Mouse (Mus musculus): ENCODE measurements around the gene Ppp1r9b. TPM values are rescaled to one million over a fixed set of nuclear protein-coding genes. Genes with fewer than 3 reads are reported as not detected.

Ppp1r9b gene
- polyA plus RNA-seq, 1 experiment from 2014 or later, result 10.6 TPM

DNA sequence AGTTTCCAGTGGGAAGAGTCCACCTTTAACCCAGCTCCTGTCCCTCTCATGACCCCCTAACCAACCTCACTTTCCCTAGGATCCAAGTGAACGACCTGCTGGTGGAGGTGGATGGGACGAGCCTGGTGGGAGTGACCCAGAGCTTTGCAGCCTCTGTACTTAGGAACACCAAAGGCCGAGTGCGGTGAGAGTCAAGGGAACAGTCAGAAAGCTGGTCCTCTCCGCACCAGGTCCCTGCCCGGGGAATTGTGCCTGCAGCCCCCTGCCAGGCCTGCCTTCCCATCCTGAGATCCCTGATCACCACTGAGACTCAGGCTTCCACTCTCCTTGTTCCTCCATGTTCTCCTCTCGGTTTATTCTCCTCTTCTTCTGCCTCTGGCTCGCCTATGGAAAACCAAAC is 9.3 kb downstream of the Ppp1r9b start:
- Histone ChIP-seq H3K27ac (peak overlapping the region; percentile 55), H3K4me2 (ENCODE audit: low read length) (no peak overlapping the region)
- WGBS, result 56% methylated on average over 8 of the region's 8 CpGs

DNA sequence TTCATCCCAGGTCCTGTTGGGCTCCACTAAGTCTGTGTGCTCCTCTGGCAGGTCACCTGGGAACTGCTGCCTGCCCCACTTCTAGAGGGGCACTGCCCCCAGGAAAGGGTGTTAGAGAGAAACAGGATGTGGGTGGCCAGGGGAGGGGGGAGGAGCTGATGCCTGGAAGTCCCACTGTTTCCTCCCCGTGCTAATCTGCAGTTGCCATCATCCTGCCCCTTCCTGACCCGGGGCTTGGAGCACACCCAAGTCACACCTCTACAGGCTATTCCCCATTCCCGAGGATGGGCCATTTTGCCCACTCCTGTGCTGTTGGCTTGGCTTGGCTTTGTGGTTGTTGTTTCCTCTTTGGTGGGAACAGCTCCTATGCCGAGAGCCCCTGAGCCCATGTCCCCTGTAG is 9.7 kb downstream of the Ppp1r9b start:
- no peak for TF ChIP-seq CTCF (IDR thresholded peaks at IDR 0.05; ENCODE audit: low read depth)
- no peak overlapping the region for H3K9ac ChIP-seq (ENCODE audit: low read depth, low read length)
- H3K9me3 ChIP-seq (replicated peaks; ENCODE audit: low read length), result no peaks in the 10 kb centered on the region
- H3K4me1 ChIP-seq (replicated peaks; ENCODE audit: insufficient read depth, low read length), result peaks cover 11% of the 10 kb centered on the region; the same call in 1 of the 2 replicates
- DNase-seq (ENCODE audit: low spot score) (no peak), ATAC-seq (replicated peaks; ENCODE audit: low FRiP score, low read depth) (peak; percentile 23; the same call in 1 of the 2 replicates)
- H3K36me3 ChIP-seq (ENCODE audit: insufficient read depth, low read length), result peaks cover 52% of the 10 kb centered on the region
- H3K27ac ChIP-seq, result peak overlapping the region; percentile 68
- no peaks in the 10 kb centered on the region for H3K27me3 ChIP-seq (ENCODE audit: insufficient read depth, low read length)
- no peak overlapping the region for H3K4me3 ChIP-seq (replicated peaks; ENCODE audit: low read depth, low read length)
- 32% methylated on average over 4 of the region's 4 CpGs for WGBS
- H3K4me2 ChIP-seq (ENCODE audit: low read length), result no peak overlapping the region

More for the DNA sequence above, 9.3 kb downstream of the Ppp1r9b start:
- H3K9ac ChIP-seq (ENCODE audit: low read depth, low read length), result no peak overlapping the region
- H3K27me3 ChIP-seq (ENCODE audit: insufficient read depth, low read length), result no peaks in the 10 kb centered on the region
- H3K36me3 ChIP-seq (ENCODE audit: insufficient read depth, low read length), result peaks cover 52% of the 10 kb centered on the region
- no peak for TF ChIP-seq CTCF (IDR thresholded peaks at IDR 0.05; ENCODE audit: low read depth)
- ATAC-seq (replicated peaks; ENCODE audit: low FRiP score, low read depth), result no peak
- peaks cover 13% of the 10 kb centered on the region for H3K4me1 ChIP-seq (replicated peaks; ENCODE audit: insufficient read depth, low read length)
- no peaks in the 10 kb centered on the region for H3K9me3 ChIP-seq (replicated peaks; ENCODE audit: low read length)
- no peak for DNase-seq (ENCODE audit: low spot score)
- no peak overlapping the region for H3K4me3 ChIP-seq (replicated peaks; ENCODE audit: low read depth, low read length)

DNA sequence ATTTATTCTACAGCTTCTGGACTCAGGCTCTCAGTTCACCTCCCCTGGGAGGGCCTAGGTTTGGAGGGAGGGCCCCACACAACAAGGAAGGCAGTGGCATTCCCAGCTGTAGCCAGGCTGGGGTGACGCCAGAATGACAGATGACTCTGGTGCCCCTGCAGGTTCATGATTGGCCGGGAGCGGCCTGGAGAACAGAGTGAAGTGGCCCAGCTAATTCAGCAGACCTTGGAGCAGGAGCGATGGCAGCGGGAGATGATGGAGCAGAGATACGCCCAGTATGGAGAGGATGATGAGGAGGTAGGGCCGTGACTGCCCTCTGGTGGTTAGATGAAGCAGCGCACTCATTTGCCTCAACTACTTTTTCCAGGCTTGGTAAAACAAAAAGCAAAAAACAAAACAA is 10.2 kb downstream of the Ppp1r9b start:
- no peak overlapping the region for H3K4me2 ChIP-seq (ENCODE audit: low read length)
- H3K4me1 ChIP-seq (replicated peaks; ENCODE audit: insufficient read depth, low read length), result peaks cover 6% of the 10 kb centered on the region; the same call in 1 of the 2 replicates
- no peak overlapping the region for H3K9ac ChIP-seq (ENCODE audit: low read depth, low read length)
- no peak overlapping the region for H3K4me3 ChIP-seq (replicated peaks; ENCODE audit: low read depth, low read length)
- WGBS, result under 1% methylated on average over 8 of the region's 8 CpGs
- peak; percentile 40; the same call in 1 of the 2 replicates for ATAC-seq (replicated peaks; ENCODE audit: low FRiP score, low read depth)
- H3K9me3 ChIP-seq (replicated peaks; ENCODE audit: low read length), result no peaks in the 10 kb centered on the region
- H3K36me3 ChIP-seq (ENCODE audit: insufficient read depth, low read length), result peaks cover 52% of the 10 kb centered on the region
- DNase-seq (ENCODE audit: low spot score), result peak; percentile 91
- TF ChIP-seq CTCF (IDR thresholded peaks at IDR 0.05; ENCODE audit: low read depth), result peak; percentile 93
- no peaks in the 10 kb centered on the region for H3K27me3 ChIP-seq (ENCODE audit: insufficient read depth, low read length)
- peak overlapping the region; percentile 68 for H3K27ac ChIP-seq

DNA sequence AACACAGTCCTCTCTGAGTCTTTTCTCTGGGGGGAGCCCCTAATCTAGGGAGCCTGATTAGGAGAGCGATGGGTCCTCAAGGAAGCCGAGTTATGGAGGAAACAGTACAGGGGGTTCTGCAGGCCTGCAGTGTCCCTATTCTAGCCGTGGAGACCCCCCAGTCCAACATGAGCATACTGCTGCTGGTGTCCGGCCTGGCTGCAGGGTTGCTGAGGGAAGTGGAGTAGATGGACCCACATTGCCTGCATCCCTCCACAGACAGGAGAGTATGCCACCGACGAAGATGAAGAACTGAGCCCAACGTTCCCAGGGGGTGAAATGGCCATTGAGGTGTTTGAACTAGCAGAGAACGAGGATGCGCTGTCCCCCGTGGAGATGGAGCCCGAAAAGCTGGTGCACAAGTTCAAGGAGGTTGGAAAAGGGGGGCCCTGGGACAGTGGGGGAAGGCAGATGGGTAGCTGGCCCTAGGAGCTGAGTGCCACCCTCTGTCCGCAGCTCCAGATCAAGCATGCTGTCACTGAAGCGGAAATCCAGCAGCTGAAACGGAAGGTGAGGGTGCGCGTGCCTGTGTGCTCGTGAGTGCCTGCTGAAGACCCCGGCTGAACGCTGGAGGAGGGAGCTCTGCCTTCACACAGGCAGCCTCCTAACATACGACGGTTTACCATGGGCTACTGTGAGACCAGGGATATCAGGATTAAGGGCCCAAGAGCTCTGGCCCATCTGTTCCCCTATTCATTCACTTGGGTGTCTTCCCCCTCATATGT is 10.9 kb downstream of the Ppp1r9b start:
- Histone ChIP-seq H3K4me3 (replicated peaks; ENCODE audit: low read depth, low read length) (no peak overlapping the region), H3K4me2 (ENCODE audit: low read length) (no peak overlapping the region), H3K27me3 (ENCODE audit: insufficient read depth, low read length) (no peaks in the 10 kb centered on the region), H3K9ac (ENCODE audit: low read depth, low read length) (no peak overlapping the region), H3K9me3 (replicated peaks; ENCODE audit: low read length) (no peaks in the 10 kb centered on the region), H3K27ac (no peak overlapping the region), H3K36me3 (ENCODE audit: insufficient read depth, low read length) (peaks cover 45% of the 10 kb centered on the region), H3K4me1 (replicated peaks; ENCODE audit: insufficient read depth, low read length) (peaks cover 9% of the 10 kb centered on the region; the same call in 1 of the 2 replicates)
- DNase-seq (ENCODE audit: low spot score), result no peak
- TF ChIP-seq CTCF (IDR thresholded peaks at IDR 0.05; ENCODE audit: low read depth), result no peak
- ATAC-seq (replicated peaks; ENCODE audit: low FRiP score, low read depth), result no peak
- 86% methylated on average over 21 of the region's 21 CpGs for WGBS

DNA sequence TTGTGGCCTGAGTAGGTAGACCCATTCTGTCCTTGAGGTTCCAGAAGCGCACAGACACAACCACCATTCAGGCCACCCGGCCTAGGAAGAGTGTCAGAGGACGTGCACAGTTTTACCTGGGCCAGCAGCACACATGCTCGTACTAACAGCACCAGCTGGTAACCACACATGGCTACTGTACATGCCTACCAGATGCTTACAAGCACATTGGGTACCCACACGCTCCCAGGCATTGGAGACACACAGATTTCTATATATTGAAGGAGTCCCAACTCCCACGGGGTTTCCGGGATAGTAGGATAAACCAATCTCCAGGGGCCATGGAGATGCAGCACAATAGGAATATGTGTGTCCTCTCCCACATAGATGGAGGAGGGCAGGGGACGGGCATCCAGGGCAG is 11.9 kb downstream of the Ppp1r9b start:
- no peak for TF ChIP-seq CTCF (IDR thresholded peaks at IDR 0.05; ENCODE audit: low read depth)
- DNase-seq (ENCODE audit: low spot score) (no peak), ATAC-seq (replicated peaks; ENCODE audit: low FRiP score, low read depth) (no peak)
- Histone ChIP-seq H3K27me3 (ENCODE audit: insufficient read depth, low read length) (no peaks in the 10 kb centered on the region), H3K9me3 (replicated peaks; ENCODE audit: low read length) (no peaks in the 10 kb centered on the region), H3K9ac (ENCODE audit: low read depth, low read length) (no peak overlapping the region), H3K36me3 (ENCODE audit: insufficient read depth, low read length) (peaks cover 40% of the 10 kb centered on the region), H3K27ac (no peak overlapping the region), H3K4me3 (replicated peaks; ENCODE audit: low read depth, low read length) (no peak overlapping the region), H3K4me1 (replicated peaks; ENCODE audit: insufficient read depth, low read length) (peaks cover 9% of the 10 kb centered on the region; the same call in 1 of the 2 replicates), H3K4me2 (ENCODE audit: low read length) (no peak overlapping the region)
- 96% methylated on average over 8 of the region's 8 CpGs for WGBS

DNA sequence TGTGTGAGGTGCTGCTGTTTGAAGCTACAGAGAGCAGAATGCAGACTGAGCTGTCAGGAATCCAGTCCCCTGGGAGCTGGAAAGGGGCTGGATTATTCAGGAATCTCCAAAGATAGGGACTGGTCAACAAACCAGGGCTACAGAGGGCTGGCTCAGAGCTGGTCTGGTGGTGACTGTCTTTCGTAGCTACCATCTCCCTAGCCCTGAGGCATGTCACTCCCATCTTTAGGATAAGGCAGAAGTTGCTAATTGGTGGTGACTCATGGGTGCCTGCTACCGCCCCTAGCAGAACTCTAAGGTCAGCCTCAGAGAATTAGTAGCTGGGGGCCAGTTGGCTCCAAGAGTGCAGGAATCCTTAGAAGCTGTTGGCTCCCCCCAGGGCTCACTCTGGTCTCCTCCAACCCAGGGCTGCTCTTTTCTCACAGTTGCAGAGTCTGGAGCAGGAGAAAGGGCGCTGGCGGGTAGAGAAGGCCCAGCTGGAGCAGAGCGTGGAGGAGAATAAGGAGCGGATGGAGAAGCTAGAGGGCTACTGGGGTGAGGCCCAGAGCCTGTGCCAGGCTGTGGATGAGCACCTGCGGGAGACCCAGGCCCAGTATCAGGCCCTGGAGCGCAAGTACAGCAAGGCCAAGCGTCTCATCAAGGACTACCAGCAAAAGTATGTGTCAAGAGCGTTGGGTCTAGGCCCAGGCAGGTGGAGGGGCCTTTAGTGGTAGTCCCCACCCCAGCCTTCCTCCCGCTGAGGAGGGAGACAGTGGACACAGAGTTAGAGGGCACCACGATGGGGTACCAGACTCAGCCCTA is 13.5 kb downstream of the Ppp1r9b start:
- peaks cover 26% of the 10 kb centered on the region for H3K36me3 ChIP-seq (ENCODE audit: insufficient read depth, low read length)
- H3K4me1 ChIP-seq (replicated peaks; ENCODE audit: insufficient read depth, low read length), result peaks cover 20% of the 10 kb centered on the region

More for the DNA sequence above, 13.5 kb downstream of the Ppp1r9b start:
- no peak for ATAC-seq (replicated peaks; ENCODE audit: low FRiP score, low read depth)
- no peaks in the 10 kb centered on the region for H3K9me3 ChIP-seq (replicated peaks; ENCODE audit: low read length)
- H3K27ac ChIP-seq, result no peak overlapping the region
- H3K9ac ChIP-seq (ENCODE audit: low read depth, low read length), result 0 out of 2 replicates have a peak overlapping the region, but pooled peaks have one; percentile 23
- no peaks in the 10 kb centered on the region for H3K27me3 ChIP-seq (ENCODE audit: insufficient read depth, low read length)
- H3K4me2 ChIP-seq (ENCODE audit: low read length), result no peak overlapping the region
- no peak overlapping the region for H3K4me3 ChIP-seq (replicated peaks; ENCODE audit: low read depth, low read length)
- WGBS, result 82% methylated on average over 12 of the region's 12 CpGs
- TF ChIP-seq CTCF (IDR thresholded peaks at IDR 0.05; ENCODE audit: low read depth), result no peak
- DNase-seq (ENCODE audit: low spot score), result no peak
